Mouse (Mus musculus) hematopoietic stem cell, adult 5-6 weeks (primary cell): ENCODE data around the gene Stn1. TPM values are rescaled to one million over a fixed set of nuclear protein-coding genes. Genes with fewer than 3 reads are reported as not detected.
A peak's percentile ranks its signal among the peaks of the same experiment; 100 is the strongest.

Source experiments
- ATAC-seq, 2 experiments: fragments of 125-278 bp in 1 of 2; replicated peaks in 1 of 2; 2 replicates each; pipeline ENCODE4 v1.8.0; 2016 to 2017; ENCODE audit warnings: inconsistent platforms in 2 of 2, mild to moderate bottlenecking in 2 of 2, moderate number of reproducible peaks in 2 of 2, low read depth in 1 of 2, moderate TSS enrichment in 1 of 2; ENCODE audit not compliant: low FRiP score in 2 of 2, poor library complexity in 2 of 2, severe bottlenecking in 2 of 2, insufficient read depth in 1 of 2, low TSS enrichment in 1 of 2
- total RNA-seq: library from RNA; stranded (forward); fragments of 172-1452, 232-1000 nt; gene quantifications from 2 replicates; pipeline ENCODE4 v1.2.3, GENCODE M21; 2017

Gene Stn1
- total RNA-seq, 1 experiment from 2014 or later = 17.1 TPM

DNA sequence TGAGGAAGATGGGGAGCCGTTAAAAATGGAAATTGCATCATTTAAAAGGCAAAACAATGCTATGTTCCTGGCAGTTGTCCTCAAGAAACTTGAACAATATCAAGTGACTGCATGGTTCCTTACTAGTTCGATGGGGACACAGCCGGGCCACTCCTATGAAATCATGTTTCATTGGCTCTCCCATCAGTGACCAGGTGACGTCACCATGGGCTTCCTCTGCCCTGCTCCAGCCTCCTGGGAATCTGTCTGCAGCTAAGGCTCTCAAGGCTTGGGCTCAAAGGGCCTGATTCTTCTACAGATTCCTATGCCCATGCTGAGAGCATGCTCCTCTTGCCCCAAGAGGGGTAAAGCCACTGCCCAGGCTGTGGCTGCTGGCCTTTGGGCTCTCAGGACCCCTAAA lies 12.3 kb upstream of the Stn1 start:
- ATAC-seq = no peak

DNA sequence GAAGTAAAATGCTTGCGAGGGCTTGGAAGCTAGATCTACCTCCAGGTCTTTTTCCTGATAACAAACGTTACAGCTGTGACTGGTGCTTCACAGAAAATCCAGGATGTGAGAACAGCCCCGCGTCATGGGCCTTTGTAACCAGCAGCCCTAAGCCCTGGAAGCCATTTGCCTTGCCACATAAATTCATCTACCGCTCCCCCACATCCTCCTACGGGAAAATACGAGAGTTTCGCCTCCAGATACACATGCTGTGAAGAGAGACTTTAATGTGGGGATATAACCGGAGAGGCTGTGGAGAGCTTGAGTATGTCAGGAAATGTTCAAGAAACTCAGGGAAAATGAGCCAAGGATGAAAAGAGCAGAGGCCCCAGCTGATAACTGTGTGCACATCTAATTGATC lies 11.9 kb upstream of the Stn1 start:
- no peak for ATAC-seq

DNA sequence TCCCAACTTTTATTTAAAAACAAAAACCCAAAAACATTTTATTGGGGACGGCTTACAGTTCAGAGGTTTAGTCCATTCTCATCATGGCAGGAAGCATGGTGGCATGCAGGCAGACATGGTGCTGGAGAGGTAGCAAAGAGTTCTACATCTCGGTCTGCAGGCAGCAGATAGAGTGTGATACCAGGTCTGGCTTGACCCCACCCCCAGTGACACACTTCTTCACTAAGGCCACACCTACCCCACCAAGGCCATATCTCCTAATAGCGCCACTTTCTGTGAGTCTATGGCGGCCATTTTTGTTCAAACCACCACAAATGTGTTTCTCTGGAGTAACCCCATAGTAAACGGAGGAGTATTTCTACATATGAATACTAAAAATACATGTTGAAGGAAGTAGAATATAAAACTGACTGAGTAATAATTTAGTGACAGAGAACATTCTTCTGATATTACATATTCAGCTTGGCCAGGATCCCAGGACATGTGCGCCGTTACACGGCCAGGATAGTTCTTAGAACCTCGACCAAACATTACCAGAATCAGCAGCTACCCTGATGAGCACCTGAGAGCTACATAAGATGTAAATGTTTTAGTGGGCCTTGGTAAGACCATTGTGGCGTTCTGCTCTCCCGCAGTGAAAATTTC lies 11.2 kb upstream of the Stn1 start:
- ATAC-seq = no peak

DNA sequence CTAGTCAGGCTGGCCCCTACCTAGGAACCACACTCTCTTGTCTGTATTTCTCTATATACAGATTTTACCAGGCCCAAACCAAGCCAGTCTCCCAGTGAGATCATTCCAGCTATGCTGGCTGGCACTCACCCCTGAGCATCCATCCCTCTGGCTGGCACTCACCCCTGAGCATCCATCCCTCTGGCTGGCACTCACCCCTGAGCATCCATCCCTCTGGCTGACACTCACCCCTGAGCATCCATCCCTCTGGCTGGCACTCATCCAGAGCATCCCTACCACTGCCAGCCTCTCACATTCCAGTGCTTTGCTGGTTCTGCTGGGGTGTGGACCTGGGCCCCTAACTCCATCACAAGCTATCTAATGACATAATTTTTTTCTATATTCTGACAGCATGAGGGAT lies 8.2 kb upstream of the Stn1 start:
- ATAC-seq = no peak

DNA sequence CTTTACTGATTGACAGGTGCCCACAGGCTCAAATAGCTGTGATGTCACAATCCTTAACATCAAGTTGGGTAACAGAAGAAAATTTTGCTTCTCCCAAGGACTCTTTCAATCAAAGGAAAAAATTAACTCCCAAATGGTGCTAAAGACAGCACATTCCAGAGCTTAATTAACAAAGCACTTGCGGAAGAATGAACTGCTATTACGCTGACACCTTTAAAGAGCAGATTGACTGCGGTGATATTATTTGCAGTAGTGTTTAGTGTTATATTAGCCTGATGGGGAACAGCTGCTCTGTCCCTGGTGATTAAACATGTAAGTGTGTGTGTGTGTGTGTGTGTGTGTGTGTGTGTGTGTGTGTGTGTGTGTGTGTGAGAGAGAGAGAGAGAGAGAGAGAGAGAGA lies 7.7 kb upstream of the Stn1 start:
- ATAC-seq = no peak

DNA sequence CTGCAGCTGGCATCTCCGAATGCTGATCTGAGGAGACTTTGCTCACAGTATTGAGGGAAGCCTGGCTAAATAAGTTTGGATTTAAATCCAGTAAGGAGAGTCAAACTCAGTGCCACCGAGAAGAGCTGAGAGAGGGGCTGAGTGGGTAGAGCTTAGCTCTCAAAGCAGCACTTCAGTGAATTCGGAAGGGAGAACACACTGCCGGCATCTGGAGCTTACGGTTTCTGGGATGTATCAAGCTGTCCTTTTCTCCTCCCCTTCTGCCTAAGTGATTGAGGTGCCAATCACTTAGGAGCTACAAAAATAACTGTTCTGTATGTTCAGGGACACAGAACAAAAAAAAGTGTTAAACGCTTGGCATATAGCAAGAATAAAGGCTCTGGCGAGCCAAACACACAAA lies 5.1 kb upstream of the Stn1 start:
- ATAC-seq = no peak

DNA sequence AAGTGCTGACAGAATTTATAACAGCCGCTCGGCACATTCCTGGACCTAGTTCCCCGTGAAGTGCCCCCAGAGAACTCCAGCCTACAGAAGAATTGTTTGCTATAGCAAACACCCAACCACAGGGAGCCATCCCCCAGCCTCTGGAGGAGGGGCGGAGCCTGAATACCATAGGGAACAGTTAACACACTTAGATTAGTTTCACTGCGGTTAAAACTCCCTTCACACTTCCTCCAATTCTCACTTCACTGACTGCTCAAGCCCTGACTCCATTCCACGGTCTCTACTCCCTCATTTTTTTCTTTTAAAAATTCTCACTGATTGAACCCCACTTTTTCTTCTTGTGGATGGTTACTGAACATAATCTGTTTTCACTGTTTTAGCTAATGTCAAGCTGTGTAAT lies 1.5 kb upstream of the Stn1 start:
- peak; percentile 63 to 70 for ATAC-seq

DNA sequence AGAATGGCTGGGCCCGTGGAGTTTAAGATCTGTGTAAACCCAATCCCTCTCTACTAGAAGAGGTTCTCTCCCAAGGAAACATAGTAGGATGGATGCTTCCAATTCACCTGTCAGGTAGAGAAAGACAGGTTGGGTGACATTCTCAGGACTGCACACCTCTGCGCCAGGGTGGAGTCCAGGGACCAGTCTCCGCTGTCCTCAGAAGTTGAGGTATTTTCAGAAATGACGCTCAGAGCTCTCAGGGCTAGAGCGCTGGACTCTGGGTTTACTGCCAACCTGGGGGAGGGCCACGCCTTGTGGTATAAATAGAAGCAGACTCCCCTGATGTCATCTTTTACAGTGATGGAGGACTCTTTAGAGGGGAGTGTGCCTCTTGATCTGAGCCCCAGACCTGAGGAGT lies 572 bp upstream of the Stn1 start:
- no peak for ATAC-seq

DNA sequence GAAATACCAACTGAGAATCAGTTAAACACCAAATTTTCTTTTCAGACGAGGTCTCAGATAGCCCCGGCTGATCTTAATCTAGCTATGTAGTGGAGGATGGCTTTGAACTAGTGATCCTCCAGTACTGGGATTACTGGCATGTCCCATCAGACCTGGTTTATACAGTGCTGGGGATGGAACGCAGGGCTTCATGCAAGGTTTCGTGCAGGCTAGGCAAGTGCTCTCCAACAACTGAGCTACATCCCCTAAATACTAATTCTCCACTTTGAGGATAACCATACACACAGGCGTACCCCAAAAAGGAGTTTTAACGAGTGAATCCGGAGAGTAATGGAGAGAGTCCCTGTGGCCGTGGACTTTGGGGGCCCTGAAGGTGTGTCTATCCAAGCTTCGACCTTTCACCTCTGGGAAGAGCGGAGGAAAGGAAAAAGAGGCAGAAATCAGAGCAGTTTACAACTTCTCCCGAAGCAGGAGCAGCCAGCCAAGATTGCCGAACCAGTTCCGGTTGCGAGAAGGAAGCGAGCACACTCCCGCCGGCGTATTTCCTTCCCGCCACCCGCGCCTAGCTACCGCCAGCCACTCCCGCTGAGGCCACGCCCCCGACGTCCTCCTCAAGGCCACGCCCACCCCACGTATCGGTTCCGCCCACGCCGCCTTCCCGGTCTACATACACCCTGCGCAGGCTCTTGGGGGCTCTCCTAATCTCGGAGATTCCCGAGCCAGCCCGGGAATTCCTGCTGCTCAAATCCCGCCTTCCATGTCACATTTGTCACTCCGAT lies 597 bp downstream of the Stn1 start:
- ATAC-seq = peak; percentile 95 to 97

DNA sequence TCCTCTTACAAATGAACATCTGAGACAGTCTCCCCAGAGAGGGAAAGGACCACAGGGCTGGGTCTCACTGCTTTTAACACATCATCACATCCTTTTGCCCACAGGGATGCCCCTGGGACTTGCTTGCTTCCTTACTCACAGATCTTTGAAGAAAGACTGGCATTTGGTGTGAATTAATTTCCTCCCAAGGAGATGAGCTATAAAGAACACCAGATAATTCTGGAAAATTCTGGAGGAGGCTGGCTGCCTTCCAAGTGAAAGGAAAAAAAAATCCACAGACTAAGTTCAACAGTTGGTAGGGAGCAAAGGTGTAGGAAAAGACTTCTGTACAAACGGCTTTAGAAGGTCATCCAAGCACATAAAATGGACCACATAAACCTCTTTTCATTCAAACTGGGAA lies 3.2 kb downstream of the Stn1 start:
- ATAC-seq = no peak

DNA sequence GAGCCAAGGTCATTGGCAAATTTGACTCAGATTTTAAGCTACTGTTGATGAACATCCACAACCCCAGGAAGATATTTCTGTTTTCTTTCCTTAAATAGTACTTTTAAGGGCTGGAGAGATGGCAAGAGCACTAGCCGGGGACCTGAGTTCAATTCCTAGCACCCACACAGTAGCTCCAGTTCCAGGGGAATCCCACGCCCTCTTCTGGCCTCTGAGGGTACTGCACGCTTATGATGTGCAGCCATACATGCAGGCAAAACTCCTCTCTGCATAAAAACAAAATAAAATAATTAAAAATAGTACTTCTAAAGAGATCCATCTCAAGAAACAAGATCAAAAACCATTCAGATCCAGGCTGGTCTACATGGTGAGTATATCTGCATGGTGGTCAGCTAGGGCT lies 4.9 kb downstream of the Stn1 start:
- no peak for ATAC-seq

DNA sequence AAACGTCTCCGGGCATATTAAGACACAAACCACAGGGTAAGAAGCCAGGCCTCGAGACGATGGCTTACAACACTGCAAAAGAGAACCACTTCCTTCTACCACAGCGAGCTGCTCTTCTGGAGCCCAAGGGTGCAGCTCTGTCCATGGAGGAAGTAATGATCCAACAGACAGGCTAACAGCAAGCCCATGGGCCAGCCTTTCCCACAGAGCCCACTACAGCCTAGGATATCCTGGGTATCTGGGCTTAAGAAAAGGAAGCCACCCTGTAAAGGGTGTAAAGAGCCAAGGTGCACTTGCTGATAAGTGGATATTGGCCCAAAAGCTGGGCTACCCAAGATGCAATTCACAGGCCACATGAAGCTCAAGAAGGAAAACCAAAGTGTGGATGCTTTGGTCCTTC lies 6.0 kb downstream of the Stn1 start:
- ATAC-seq = peak; percentile 82 to 91

DNA sequence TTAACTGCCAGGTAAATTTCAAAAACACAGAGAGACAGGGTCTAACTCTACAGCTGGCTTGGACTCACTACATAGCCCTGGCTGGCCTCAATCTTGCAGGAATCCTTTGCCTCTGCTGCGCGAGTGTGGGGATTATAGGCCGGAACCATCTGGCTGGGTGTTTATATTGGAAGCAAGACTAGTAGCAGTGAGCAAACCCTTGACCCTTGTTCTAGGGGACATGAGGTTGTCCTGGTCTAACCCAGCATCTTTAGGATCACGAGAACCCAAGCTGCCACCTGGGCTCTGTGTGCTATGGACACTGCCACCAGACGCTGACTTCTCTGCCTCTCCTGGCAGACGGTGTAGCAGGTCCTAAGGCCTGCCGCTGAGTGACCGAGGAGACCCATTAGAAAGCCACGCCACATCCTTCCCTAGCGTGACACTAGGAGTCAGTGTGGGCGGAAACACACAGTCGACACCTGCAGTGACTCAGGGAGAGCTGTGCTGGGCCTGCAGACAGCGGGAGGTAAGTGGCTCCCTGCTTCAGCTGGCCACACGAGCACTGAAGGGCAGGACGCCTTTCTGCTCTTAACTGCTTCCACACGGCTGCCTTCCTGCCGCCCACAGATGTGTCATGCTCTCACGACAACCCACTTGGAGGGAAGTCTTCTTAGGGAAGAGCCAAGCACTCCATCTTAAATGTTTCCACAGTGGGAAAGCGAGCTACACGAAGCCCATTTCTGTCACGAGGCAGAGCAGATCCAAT lies 10.9 kb downstream of the Stn1 start:
- ATAC-seq = peak; percentile 63

DNA sequence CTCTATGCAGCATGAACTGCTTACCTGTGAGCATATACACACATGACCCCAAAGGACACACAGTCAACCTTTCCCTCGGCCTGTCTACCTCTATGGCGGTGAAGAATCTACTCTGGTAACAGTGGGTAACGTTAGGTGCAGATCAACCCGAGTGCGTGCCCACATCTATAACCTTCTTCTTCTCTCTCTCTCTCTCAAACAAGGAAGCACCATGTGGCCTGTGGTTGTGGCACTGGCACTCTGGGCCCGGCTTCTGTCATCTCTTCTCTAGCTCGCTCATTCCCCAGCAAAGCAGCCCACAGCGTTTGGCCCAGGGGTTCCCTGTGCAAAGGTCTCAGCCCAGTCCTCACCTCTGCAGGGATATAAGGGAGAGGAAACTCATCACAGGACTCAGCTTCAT lies 12.4 kb downstream of the Stn1 start:
- ATAC-seq = peak; percentile 55 to 66

DNA sequence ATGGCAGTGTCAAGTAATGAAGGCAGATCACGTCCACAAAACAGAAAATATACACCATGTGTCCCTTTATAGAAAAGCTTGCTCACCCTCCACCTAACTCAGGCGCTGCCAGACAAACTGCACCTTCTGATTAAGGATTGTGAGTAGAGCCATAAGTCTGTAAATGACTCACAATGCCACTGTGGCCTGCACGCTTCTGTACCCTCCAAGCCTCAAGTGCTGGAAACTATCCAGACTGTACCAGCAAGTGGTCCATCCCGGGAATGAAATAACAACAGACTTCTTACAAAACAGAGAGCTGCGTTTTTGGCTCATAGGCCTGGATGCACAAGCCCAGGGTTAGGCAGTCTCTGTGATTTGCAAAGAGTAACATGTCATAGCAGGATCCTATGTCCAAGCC lies 15.9 kb downstream of the Stn1 start:
- no peak for ATAC-seq

DNA sequence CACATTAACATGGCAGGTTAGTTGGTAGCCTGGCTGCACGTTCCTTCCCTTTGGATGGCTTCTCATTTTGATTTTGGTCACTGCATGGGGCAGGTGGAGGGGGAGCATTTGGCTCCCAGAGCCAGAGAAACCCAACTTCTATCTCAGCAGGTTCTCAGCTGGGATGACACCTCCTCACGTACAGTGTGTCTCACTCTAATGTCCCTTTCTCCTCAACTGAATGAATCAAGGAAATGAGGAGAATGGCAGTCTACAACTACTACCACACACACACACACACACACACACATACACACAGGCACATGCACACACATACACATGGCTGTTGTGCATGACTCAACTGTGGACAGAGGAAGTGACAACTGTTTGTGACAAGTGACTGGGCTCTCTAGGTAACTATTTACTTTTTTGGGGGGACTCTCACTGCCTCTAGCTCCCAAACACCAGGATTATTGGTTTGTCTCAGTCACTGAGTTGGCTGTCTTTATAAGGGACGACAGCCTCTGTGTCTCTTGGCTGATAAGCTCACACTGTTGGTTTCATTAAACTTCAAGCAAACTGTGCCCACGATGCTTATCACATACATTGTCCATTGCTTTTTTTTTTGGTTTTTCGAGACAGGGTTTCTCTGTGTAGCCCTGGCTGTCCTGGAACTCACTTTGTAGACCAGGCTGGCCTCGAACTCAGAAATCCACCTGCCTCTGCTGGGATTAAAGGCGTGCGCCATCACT lies 18.0 kb downstream of the Stn1 start:
- peak; percentile 5 to 11; a peak in 1 of 4 replicates for ATAC-seq

DNA sequence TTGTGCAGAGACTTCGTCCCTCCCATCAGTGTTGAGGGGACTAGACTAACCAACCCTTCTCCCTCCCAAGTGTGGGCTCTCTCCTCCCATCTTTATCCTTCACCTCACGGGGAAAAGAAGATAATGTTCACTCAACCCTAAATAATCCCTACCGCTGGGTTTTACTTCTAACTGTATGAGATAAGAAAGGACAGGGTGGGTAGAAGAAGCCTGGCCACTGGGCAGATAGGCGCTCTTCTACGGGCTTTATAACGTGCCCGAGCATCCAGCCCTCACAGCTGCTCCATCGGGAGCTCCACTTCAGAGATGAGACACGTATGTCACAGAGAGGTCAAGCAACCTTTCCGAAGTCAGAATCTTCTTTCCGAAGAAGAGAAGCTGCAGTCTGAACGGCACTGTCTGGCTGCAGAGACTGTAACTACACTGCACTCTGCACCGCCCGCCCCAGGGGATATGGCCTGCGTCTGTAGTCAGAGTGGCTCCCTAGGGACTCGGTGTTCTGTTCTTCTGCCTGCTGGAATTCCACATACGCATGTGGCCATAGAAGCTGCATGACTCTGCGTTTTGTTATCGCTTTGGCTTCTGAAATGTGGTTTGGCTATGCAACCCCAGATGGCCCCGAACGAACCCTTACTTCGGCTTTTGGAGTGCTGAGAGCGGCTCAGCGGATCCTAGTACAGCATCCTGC lies 18.7 kb downstream of the Stn1 start:
- peak; percentile 67 to 74; a peak in 3 of 4 replicates for ATAC-seq
